Mouse (Mus musculus) myocyte (in vitro differentiated cells): ENCODE measurements around the gene H2al1i. TPM values are rescaled to one million over a fixed set of nuclear protein-coding genes. Genes with fewer than 3 reads are reported as not detected.
"Not testable (repeated sequence)": the region's sequence is repeated elsewhere in the genome, so short reads cannot be mapped to it uniquely, and the experiment has no call there.

Experiments used
- H3K27me3 ChIP-seq: one replicate; pipeline ENCODE4 v1.6.1; 2011; ENCODE audit not compliant: control insufficient read depth, insufficient read depth, insufficient read length
- H3K36me3 ChIP-seq: one replicate; pipeline ENCODE4 v1.6.1; 2011; ENCODE audit not compliant: control insufficient read depth, insufficient read depth
- H3K4me2 ChIP-seq: one replicate; pipeline ENCODE4 v1.6.1; 2011; ENCODE audit warnings: low read depth, control low read depth
- H3K4me3 ChIP-seq: one replicate; pipeline ENCODE4 v1.5.1; 2011; ENCODE audit warnings: mild to moderate bottlenecking, control low read depth, moderate library complexity
- H3K79me2 ChIP-seq: one replicate; pipeline ENCODE4 v1.6.1; 2011; ENCODE audit not compliant: control insufficient read depth, insufficient read depth
- H3ac ChIP-seq: one replicate; pipeline ENCODE4 v1.6.1; 2011; ENCODE audit not compliant: control insufficient read depth, insufficient read length
- CEBPB ChIP-seq: IDR thresholded peaks from 2 replicates; pipeline ENCODE4 v1.6.1; 2011; ENCODE audit warnings: mild to moderate bottlenecking, moderate library complexity; ENCODE audit not compliant: poor library complexity, insufficient read depth, severe bottlenecking
- E2F4 ChIP-seq: IDR thresholded peaks from one replicate; pipeline ENCODE4 v1.6.1; 2011; ENCODE audit warnings: mild to moderate bottlenecking, control low read depth, moderate library complexity; ENCODE audit not compliant: insufficient read depth
- MAX ChIP-seq: IDR thresholded peaks from one replicate; pipeline ENCODE4 v1.6.1; 2011; ENCODE audit warnings: low read depth, mild to moderate bottlenecking, control low read depth
- MYOD1 ChIP-seq, 3 experiments: IDR thresholded peaks; one replicate each; pipeline ENCODE4 v1.6.1; 2011; ENCODE audit warnings: control low read depth in 2 of 3, low read depth in 2 of 3, mild to moderate bottlenecking in 2 of 3, moderate library complexity in 1 of 3; ENCODE audit not compliant: insufficient read length in 2 of 3, control insufficient read depth in 1 of 3
- MYOG ChIP-seq, 3 experiments: IDR thresholded peaks; one replicate each; pipeline ENCODE4 v1.6.1; 2011; ENCODE audit warnings: control low read depth in 2 of 3, low read depth in 2 of 3, mild to moderate bottlenecking in 2 of 3; ENCODE audit not compliant: insufficient read length in 2 of 3, control insufficient read depth in 1 of 3, insufficient read depth in 1 of 3
- POLR2A ChIP-seq: IDR thresholded peaks from one replicate; pipeline ENCODE4 v1.6.1; 2011; ENCODE audit warnings: low read depth, mild to moderate bottlenecking, control low read depth, moderate library complexity; ENCODE audit not compliant: insufficient read length
- POLR2AphosphoS2 ChIP-seq: IDR thresholded peaks from one replicate; pipeline ENCODE4 v1.6.1; 2011; ENCODE audit warnings: low read depth, control low read depth; ENCODE audit not compliant: insufficient read length
- REST ChIP-seq: IDR thresholded peaks from one replicate; pipeline ENCODE4 v1.6.1; 2011; ENCODE audit warnings: mild to moderate bottlenecking, control low read depth, moderate library complexity; ENCODE audit not compliant: insufficient read depth, insufficient read length
- SRF ChIP-seq: IDR thresholded peaks from one replicate; pipeline ENCODE4 v1.6.1; 2011; ENCODE audit warnings: low read depth; ENCODE audit not compliant: control insufficient read depth, insufficient read length
- TCF12 ChIP-seq: IDR thresholded peaks from one replicate; pipeline ENCODE4 v1.6.1; 2011; ENCODE audit warnings: mild to moderate bottlenecking, control low read depth; ENCODE audit not compliant: poor library complexity, insufficient read depth, severe bottlenecking
- TCF3 ChIP-seq: IDR thresholded peaks from one replicate; pipeline ENCODE4 v1.6.1; 2011; ENCODE audit warnings: low read depth, control low read depth; ENCODE audit not compliant: insufficient read length
- USF1 ChIP-seq: IDR thresholded peaks from one replicate; pipeline ENCODE4 v1.6.1; 2011; ENCODE audit warnings: low read depth, mild to moderate bottlenecking, control low read depth, moderate library complexity
- polyA plus RNA-seq: library from polyadenylated mRNA; unstranded; fragments of >200 nt; fragmentation: generic; extraction: Trizol; gene quantifications from one replicate; pipeline ENCODE4 v1.2.1, GENCODE M21; 2012; ENCODE audit warnings: missing spikeins

Gene H2al1i
- polyA plus RNA-seq = not detected

- not testable (repeated sequence) for H3K27me3 ChIP-seq, H3K4me2 ChIP-seq, H3K79me2 ChIP-seq, H3K4me3 ChIP-seq, H3ac ChIP-seq, H3K36me3 ChIP-seq
Measured at GRCm38 (mm10) chrX:11324359-11324758, at the start of gene H2al1i. TSS of gene H2al1i (plus strand) at chrX:11324659.

GRCm38 (mm10) chrX:11277083-11277482 lies 47.4 kb upstream of the H2al1i start:
- Histone ChIP-seq H3K27me3 (no peaks in the 10 kb centered on the region), H3K36me3 (no peaks in the 10 kb centered on the region), H3K4me2 (no peak overlapping the region), H3ac (no peak overlapping the region), H3K4me3 (no peak overlapping the region), H3K79me2 (no peaks in the 10 kb centered on the region)
- TF ChIP-seq CEBPB = no peak
- peak in 1 of 3 experiments; percentile 44 for TF ChIP-seq MYOD1 (IDR thresholded peaks at IDR 0.05; ENCODE audit: control insufficient read depth in 1 of 3, insufficient read length in 2 of 3, low read depth in 2 of 3)

- H3K79me2 ChIP-seq = no peaks in the 10 kb centered on the region
- H3K36me3 ChIP-seq = no peaks in the 10 kb centered on the region
- TF ChIP-seq POLR2A (no peak), TCF12 (no peak), TCF3 (no peak), REST (no peak), MYOD1 (IDR thresholded peaks at IDR 0.05; ENCODE audit: control insufficient read depth in 1 of 3, insufficient read length in 2 of 3, low read depth in 2 of 3) (no peak), USF1 (no peak), POLR2AphosphoS2 (no peak), MYOG (IDR thresholded peaks at IDR 0.05; ENCODE audit: control insufficient read depth in 1 of 3, insufficient read depth in 1 of 3, insufficient read length in 2 of 3, low read depth in 2 of 3) (no peak), E2F4 (no peak)
- no peak overlapping the region for H3ac ChIP-seq
- no peak overlapping the region for H3K4me3 ChIP-seq
- no peaks in the 10 kb centered on the region for H3K27me3 ChIP-seq
- no peak overlapping the region for H3K4me2 ChIP-seq
Measured at GRCm38 (mm10) chrX:11280741-11281140, 43.7 kb upstream of the H2al1i start.

- no peak overlapping the region for H3K4me2 ChIP-seq
- H3K4me3 ChIP-seq = no peak overlapping the region
- H3K79me2 ChIP-seq = no peaks in the 10 kb centered on the region
- TF ChIP-seq TCF12 (no peak), SRF (no peak), CEBPB (no peak), TCF3 (no peak), USF1 (no peak), POLR2A (no peak), MYOD1 (IDR thresholded peaks at IDR 0.05; ENCODE audit: control insufficient read depth in 1 of 3, insufficient read length in 2 of 3, low read depth in 2 of 3) (no peak)
- H3K36me3 ChIP-seq = no peaks in the 10 kb centered on the region
- no peaks in the 10 kb centered on the region for H3K27me3 ChIP-seq
- no peak overlapping the region for H3ac ChIP-seq
Measured at GRCm38 (mm10) chrX:11288306-11288882, 36.1 kb upstream of the H2al1i start.

- TF ChIP-seq POLR2A = no peak
- TF ChIP-seq SRF = no peak
- no peak for TF ChIP-seq USF1
- no peak for TF ChIP-seq TCF3
- no peak for TF ChIP-seq MYOG (IDR thresholded peaks at IDR 0.05; ENCODE audit: control insufficient read depth in 1 of 3, insufficient read depth in 1 of 3, insufficient read length in 2 of 3, low read depth in 2 of 3)
- no peak for TF ChIP-seq MAX
- no peak for TF ChIP-seq TCF12
- TF ChIP-seq REST = no peak
- TF ChIP-seq E2F4 = no peak
- TF ChIP-seq POLR2AphosphoS2 = no peak
- TF ChIP-seq MYOD1 (IDR thresholded peaks at IDR 0.05; ENCODE audit: control insufficient read depth in 1 of 3, insufficient read length in 2 of 3, low read depth in 2 of 3) = no peak
- no peak for TF ChIP-seq CEBPB
- Histone ChIP-seq H3ac (no peak overlapping the region), H3K27me3 (no peaks in the 10 kb centered on the region), H3K36me3 (no peaks in the 10 kb centered on the region), H3K4me3 (no peak overlapping the region), H3K4me2 (no peak overlapping the region), H3K79me2 (no peaks in the 10 kb centered on the region)
Measured at GRCm38 (mm10) chrX:11289244-11289643, 35.2 kb upstream of the H2al1i start.

- H3K27me3 ChIP-seq, H3K4me2 ChIP-seq, H3K4me3 ChIP-seq, H3K36me3 ChIP-seq, H3ac ChIP-seq, H3K79me2 ChIP-seq: not testable (repeated sequence)
Measured at GRCm38 (mm10) chrX:11298957-11299356, 25.5 kb upstream of the H2al1i start, which contains the start of gene H2al1a. TSS of gene H2al1a (plus strand) at chrX:11299257.

GRCm38 (mm10) chrX:11302132-11302531 lies 22.3 kb upstream of the H2al1i start, which contains the start of gene H2al1b:
TSS of gene H2al1b (plus strand) at chrX:11302432.
- H3K36me3 ChIP-seq, H3K4me2 ChIP-seq, H3ac ChIP-seq, H3K4me3 ChIP-seq, H3K27me3 ChIP-seq, H3K79me2 ChIP-seq: not testable (repeated sequence)

GRCm38 (mm10) chrX:11305355-11305754 lies 19.1 kb upstream of the H2al1i start, which contains the start of gene H2al1c:
TSS of gene H2al1c (plus strand) at chrX:11305655.
- H3K4me2 ChIP-seq, H3ac ChIP-seq, H3K4me3 ChIP-seq, H3K79me2 ChIP-seq, H3K27me3 ChIP-seq, H3K36me3 ChIP-seq: not testable (repeated sequence)

- H3K4me3 ChIP-seq, H3K4me2 ChIP-seq, H3K36me3 ChIP-seq, H3K79me2 ChIP-seq, H3K27me3 ChIP-seq, H3ac ChIP-seq: not testable (repeated sequence)
Measured at GRCm38 (mm10) chrX:11308524-11308923, 15.9 kb upstream of the H2al1i start, which contains the start of gene H2al1d. TSS of gene H2al1d (plus strand) at chrX:11308824.
